Mouse (Mus musculus) kidney, postnatal 0 days (tissue): ENCODE measurements around the gene Scarb1. TPM values are rescaled to one million over a fixed set of nuclear protein-coding genes. Genes with fewer than 3 reads are reported as not detected.
A peak's percentile ranks its signal among the peaks of the same experiment; 100 is the strongest.

Experiments
- ATAC-seq: fragments of 200-750 bp; cut with Nextera tagmentation; replicated peaks from 2 replicates; pipeline ENCODE4 v1.8.0; 2017; ENCODE audit warnings: low read depth, moderate number of reproducible peaks, moderate TSS enrichment, moderate library complexity; ENCODE audit not compliant: low FRiP score
- DNase-seq: peaks from one replicate; pipeline ENCODE4 v3.0.0-alpha.2; 2016; ENCODE audit warnings: low spot score
- H3K27ac ChIP-seq: fragments of 300-500 bp; sonication (generic); 2 replicates; pipeline ENCODE4 v1.5.1; 2014; ENCODE audit warnings: mild to moderate bottlenecking
- H3K27me3 ChIP-seq: fragments of 300-500 bp; sonication (generic); 2 replicates; pipeline ENCODE4 v1.6.1; 2014; ENCODE audit warnings: low read length, mixed read lengths; ENCODE audit not compliant: insufficient read depth
- H3K36me3 ChIP-seq: fragments of 300-500 bp; sonication (generic); 2 replicates; pipeline ENCODE4 v1.6.1; 2014; ENCODE audit warnings: low read length, mixed read lengths; ENCODE audit not compliant: insufficient read depth
- H3K4me1 ChIP-seq: fragments of 300-500 bp; sonication (generic); replicated peaks from 2 replicates; pipeline ENCODE4 v1.6.1; 2014; ENCODE audit warnings: antibody characterized with exemption, low read length, mixed read lengths; ENCODE audit not compliant: insufficient read depth
- H3K4me2 ChIP-seq: fragments of 300-500 bp; sonication (generic); 2 replicates; pipeline ENCODE4 v1.6.1; 2014; ENCODE audit warnings: mild to moderate bottlenecking, low read length, moderate library complexity, mixed read lengths
- H3K4me3 ChIP-seq: fragments of 300-500 bp; sonication (generic); replicated peaks from 2 replicates; pipeline ENCODE4 v1.5.1; 2014; ENCODE audit warnings: low read depth, low read length
- H3K9ac ChIP-seq: fragments of 300-500 bp; sonication (generic); 2 replicates; pipeline ENCODE4 v1.6.1; 2014; ENCODE audit warnings: low read depth, low read length
- H3K9me3 ChIP-seq: fragments of 300-500 bp; sonication (generic); replicated peaks from 2 replicates; pipeline ENCODE4 v1.6.1; 2016; ENCODE audit warnings: low read length, inconsistent platforms, mixed read lengths
- CTCF ChIP-seq: IDR thresholded peaks from 2 replicates; pipeline ENCODE4 v1.5.1; 2016; ENCODE audit warnings: antibody characterized with exemption, low read depth, mild to moderate bottlenecking, moderate library complexity
- WGBS: fragments of 180-500 bp; shearing (Covaris S2); extraction: QIAGEN DNeasy Blood & Tissue Kit; methylation state at CpG from one replicate; pipeline ENCODE4 v1.1.7; 2014; 5-methylcytosine and 5-hydroxymethylcytosine counted together
- polyA plus RNA-seq: library from polyadenylated mRNA; unstranded; fragments of >200 nt; fragmentation: Nextera tagmentation; extraction: Ambion mirVana; gene quantifications from 2 replicates; pipeline ENCODE4 v1.2.1, GENCODE M21; 2015

The Scarb1 gene
- polyA plus RNA-seq, 1 experiment from 2014 or later: 49.0 TPM

- H3K9ac ChIP-seq: no peak overlapping the region
- DNase-seq (peak; percentile 59), ATAC-seq (no peak)
- no peaks in the 10 kb centered on the region for H3K9me3 ChIP-seq
- H3K4me2 ChIP-seq: peak overlapping the region; percentile 31; the same call in 1 of the 2 replicates
- no peak overlapping the region for H3K27ac ChIP-seq
- TF ChIP-seq CTCF: no peak
- 59% methylated on average over 18 of the region's 18 CpGs for WGBS
- H3K4me1 ChIP-seq: peaks cover 6% of the 10 kb centered on the region
- no peaks in the 10 kb centered on the region for H3K36me3 ChIP-seq
- no peaks in the 10 kb centered on the region for H3K27me3 ChIP-seq
- no peak overlapping the region for H3K4me3 ChIP-seq
Observed at GRCm38 (mm10) chr5:125327596-125328385, 13.1 kb downstream of the Scarb1 start.

GRCm38 (mm10) chr5:125326351-125326750, 14.5 kb downstream of the Scarb1 start:
- Histone ChIP-seq H3K9ac (no peak overlapping the region), H3K9me3 (no peaks in the 10 kb centered on the region), H3K27me3 (no peaks in the 10 kb centered on the region), H3K4me2 (no peak overlapping the region), H3K36me3 (no peaks in the 10 kb centered on the region), H3K27ac (no peak overlapping the region), H3K4me1 (peaks cover 6% of the 10 kb centered on the region), H3K4me3 (no peak overlapping the region)
- DNase-seq: no peak
- TF ChIP-seq CTCF: no peak
- ATAC-seq: no peak
- 59% methylated on average over 8 of the region's 8 CpGs for WGBS

DNA sequence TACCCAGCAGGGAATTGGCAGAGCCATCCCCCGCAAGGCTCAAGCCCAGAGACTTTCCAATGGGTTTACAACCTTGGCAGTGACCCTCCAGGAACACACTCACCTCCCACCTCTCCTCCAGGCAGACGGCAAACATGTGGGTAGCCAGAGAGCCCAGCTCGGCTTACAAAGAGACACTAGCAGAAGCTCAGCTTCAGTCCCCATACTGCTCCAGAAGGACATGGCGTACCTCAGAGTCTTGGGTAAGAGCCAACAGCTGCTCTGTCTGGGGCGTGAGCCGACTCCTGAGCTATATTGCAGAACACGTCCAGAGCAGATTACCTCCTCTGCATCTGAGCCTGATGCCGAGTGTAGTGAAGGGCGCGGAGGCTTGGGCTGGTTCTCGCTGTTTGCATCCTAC, 15.0 kb downstream of the Scarb1 start:
- Histone ChIP-seq H3K4me2 (no peak overlapping the region), H3K9ac (no peak overlapping the region), H3K27ac (no peak overlapping the region), H3K4me3 (no peak overlapping the region), H3K27me3 (no peaks in the 10 kb centered on the region), H3K36me3 (no peaks in the 10 kb centered on the region), H3K9me3 (no peaks in the 10 kb centered on the region), H3K4me1 (peaks cover 4% of the 10 kb centered on the region)
- 46% methylated on average over 11 of the region's 11 CpGs for WGBS
- DNase-seq (no peak), ATAC-seq (no peak)
- no peak for TF ChIP-seq CTCF

DNA sequence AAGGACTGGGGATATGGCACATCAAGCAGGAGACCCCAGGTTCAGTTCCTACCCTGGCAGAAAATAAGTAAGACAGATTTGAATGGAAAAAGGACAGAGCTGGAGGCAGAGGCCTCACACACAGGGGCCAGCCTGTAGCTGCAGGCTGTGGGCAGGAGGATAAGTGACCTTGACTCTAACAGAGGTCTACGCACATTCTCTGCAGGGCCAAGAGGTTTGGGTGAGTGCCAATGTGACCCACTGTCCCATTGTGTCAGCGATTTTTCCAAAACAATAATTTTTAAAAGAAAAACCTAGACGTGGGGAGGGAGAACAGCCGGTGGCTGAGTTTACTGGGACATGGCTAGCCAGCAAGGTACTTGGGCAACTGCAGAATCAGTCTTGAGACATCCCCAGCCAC, 15.6 kb downstream of the Scarb1 start:
- no peak for TF ChIP-seq CTCF
- H3K27ac ChIP-seq: no peak overlapping the region
- no peaks in the 10 kb centered on the region for H3K27me3 ChIP-seq
- ATAC-seq: no peak
- no peak overlapping the region for H3K4me2 ChIP-seq
- H3K9ac ChIP-seq: no peak overlapping the region
- H3K9me3 ChIP-seq: no peaks in the 10 kb centered on the region
- H3K36me3 ChIP-seq: no peaks in the 10 kb centered on the region
- DNase-seq: no peak
- H3K4me1 ChIP-seq: peaks cover 4% of the 10 kb centered on the region; the same call in 1 of the 2 replicates
- WGBS: 58% methylated on average over 4 of the region's 4 CpGs
- no peak overlapping the region for H3K4me3 ChIP-seq

GRCm38 (mm10) chr5:125323939-125324480, 16.9 kb downstream of the Scarb1 start:
- H3K27ac ChIP-seq: no peak overlapping the region
- H3K4me3 ChIP-seq: no peak overlapping the region
- ATAC-seq: no peak
- 80% methylated on average over 7 of the region's 7 CpGs for WGBS
- TF ChIP-seq CTCF: no peak
- no peaks in the 10 kb centered on the region for H3K36me3 ChIP-seq
- no peak overlapping the region for H3K4me2 ChIP-seq
- no peaks in the 10 kb centered on the region for H3K9me3 ChIP-seq
- peaks cover 4% of the 10 kb centered on the region; the same call in 1 of the 2 replicates for H3K4me1 ChIP-seq
- H3K9ac ChIP-seq: no peak overlapping the region
- DNase-seq: no peak
- H3K27me3 ChIP-seq: no peaks in the 10 kb centered on the region

DNA sequence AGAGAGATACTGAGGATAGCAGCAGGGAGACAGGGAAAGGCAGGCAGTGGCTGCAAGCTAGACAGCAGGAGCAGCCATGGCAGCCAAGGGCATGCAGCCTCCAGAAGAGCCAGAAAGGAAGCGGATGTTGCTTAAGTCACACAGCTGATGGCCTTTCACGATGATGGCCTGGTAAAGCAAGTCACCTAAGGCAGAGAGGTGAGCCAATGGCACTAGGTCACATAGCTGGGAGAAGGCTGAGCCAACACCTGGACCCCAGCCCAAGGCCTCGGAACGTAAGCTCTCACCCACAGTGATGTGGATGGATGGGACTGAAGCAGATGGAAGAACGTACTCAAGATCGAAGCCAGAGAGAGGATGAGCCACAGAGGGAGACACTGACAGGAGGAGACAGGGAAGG, 17.8 kb downstream of the Scarb1 start:
- WGBS: 80% methylated on average over 6 of the region's 6 CpGs
- DNase-seq (no peak), ATAC-seq (no peak)
- Histone ChIP-seq H3K27ac (no peak overlapping the region), H3K4me2 (no peak overlapping the region), H3K36me3 (no peaks in the 10 kb centered on the region), H3K4me3 (no peak overlapping the region), H3K4me1 (peaks cover 4% of the 10 kb centered on the region; the same call in 1 of the 2 replicates), H3K9me3 (no peaks in the 10 kb centered on the region), H3K9ac (no peak overlapping the region), H3K27me3 (no peaks in the 10 kb centered on the region)
- no peak for TF ChIP-seq CTCF
